Comparison of ENCODE assay signal across 9 mouse cellular contexts in the genomic region with DNA sequence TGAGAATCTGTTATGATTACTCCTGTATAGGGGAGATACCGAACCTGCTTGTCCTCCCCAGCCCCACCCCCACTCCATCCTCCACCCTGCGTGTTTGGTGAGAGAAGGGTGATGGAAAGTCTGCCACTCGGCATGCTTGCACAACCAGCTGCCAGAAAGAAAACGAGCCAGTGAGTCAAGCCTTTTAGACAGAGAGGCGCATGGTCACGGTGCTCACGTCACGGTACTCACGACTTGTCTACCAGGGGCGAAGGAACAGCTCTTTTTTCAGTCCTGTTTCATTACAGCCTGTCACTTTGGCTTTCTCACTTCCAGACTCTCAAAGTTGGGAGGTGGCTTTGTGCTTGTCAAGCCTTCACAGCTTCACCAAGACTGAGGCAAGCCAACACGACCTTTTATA. TPM values are rescaled to one million over a fixed set of nuclear protein-coding genes. Genes with fewer than 3 reads are reported as not detected.
DNase-seq lines count a peak whose midpoint lies in the region; ATAC-seq and TF ChIP-seq lines count a peak whose summit lies in the region.
"Had no signal": no experiment of that assay in that cellular context is flagged by ENCODE, and none has a peak within 500 bp of the region (broad histone marks: within the 10 kb centered on the region; RNA-seq: fewer than 3 reads in every experiment).

No protein-coding gene starts in this region.

- peak overlapping the region; percentile 41 for H3K4me2 ChIP-seq in hindbrain, embryonic 15.5 days
- H3K4me2 ChIP-seq in neural tube, embryonic 13.5 days: 0 out of 2 replicates have a peak overlapping the region, but pooled peaks have one; percentile 24

- peak overlapping the region; percentile 22; the same call in 1 of the 2 replicates for H3K27ac ChIP-seq in heart, embryonic 10.5 days
- no peak overlapping the region for H3K27ac ChIP-seq in hindbrain, embryonic 15.5 days (replicated peaks)
- H3K27ac ChIP-seq in liver, adult 2 months (replicated peaks; ENCODE audit: insufficient read depth, low read depth, low read length): peak overlapping the region; percentile 94
- H3K27ac ChIP-seq in neural tube, embryonic 13.5 days (replicated peaks): peak overlapping the region; percentile 61

- CTCF ChIA-PET in Patski (lab: Charles Lee): interaction anchor here (1.1 to 1.6 kb wide), 4 partner anchors 10 to 58 kb away, joined by 3 to 7 read pairs (median 3); no protein-coding TSS in a partner anchor

- H3K9me3 ChIP-seq in heart, embryonic 10.5 days: no peaks in the 10 kb centered on the region
- H3K9me3 ChIP-seq in hindbrain, embryonic 15.5 days: no peaks in the 10 kb centered on the region
- no peaks in the 10 kb centered on the region for H3K9me3 ChIP-seq in neural tube, embryonic 13.5 days
- H3K9me3 ChIP-seq: G1E had no signal

- no peaks in the 10 kb centered on the region for H3K36me3 ChIP-seq in heart, embryonic 10.5 days
- H3K36me3 ChIP-seq in hindbrain, embryonic 15.5 days: no peaks in the 10 kb centered on the region
- H3K36me3 ChIP-seq in liver, adult 2 months (ENCODE audit: control insufficient read depth, insufficient read depth, low read length): no peaks in the 10 kb centered on the region
- H3K36me3 ChIP-seq in neural tube, embryonic 13.5 days: no peaks in the 10 kb centered on the region
- H3K36me3 ChIP-seq: G1E had no signal

- H3K79me2 ChIP-seq in liver, adult 2 months (ENCODE audit: control insufficient read depth, insufficient read depth, low read length): no peaks in the 10 kb centered on the region

- 0 out of 2 replicates have a peak, but pooled peaks have one; percentile 15 for TF ChIP-seq POLR2A in liver, adult 2 months (IDR thresholded peaks at IDR 0.05; ENCODE audit: extremely low read depth, insufficient read depth, low read length)

- no peak for TF ChIP-seq CTCF in Patski (IDR thresholded peaks at IDR 0.05)
- no peak for TF ChIP-seq CTCF in liver, adult 2 months (IDR thresholded peaks at IDR 0.05; ENCODE audit: low read depth, low read length)

- POLR2A ChIA-PET in Patski (lab: Charles Lee): interaction anchor here (0.6 to 1.2 kb wide), 2 partner anchors 45 to 757 kb away, joined by 3 read pairs; no protein-coding TSS in a partner anchor

- peaks cover 11% of the 10 kb centered on the region for H3K4me1 ChIP-seq in heart, embryonic 10.5 days
- H3K4me1 ChIP-seq in hindbrain, embryonic 15.5 days (replicated peaks): no peaks in the 10 kb centered on the region
- no peaks in the 10 kb centered on the region for H3K4me1 ChIP-seq in liver, adult 2 months (ENCODE audit: control insufficient read depth, insufficient read depth, low read length)
- peaks cover 9% of the 10 kb centered on the region; the same call in 1 of the 2 replicates for H3K4me1 ChIP-seq in neural tube, embryonic 13.5 days (replicated peaks)

- H3K27me3 ChIP-seq in heart, embryonic 10.5 days (ENCODE audit: insufficient read depth, poor library complexity, severe bottlenecking): no peaks in the 10 kb centered on the region
- no peaks in the 10 kb centered on the region for H3K27me3 ChIP-seq in Patski
- no peaks in the 10 kb centered on the region for H3K27me3 ChIP-seq in hindbrain, embryonic 15.5 days
- H3K27me3 ChIP-seq in liver, adult 2 months (ENCODE audit: control insufficient read depth, insufficient read depth, low read length): no peaks in the 10 kb centered on the region
- no peaks in the 10 kb centered on the region for H3K27me3 ChIP-seq in neural tube, embryonic 13.5 days

- peak overlapping the region; percentile 35 for H3K4me3 ChIP-seq in heart, embryonic 10.5 days
- H3K4me3 ChIP-seq in hindbrain, embryonic 15.5 days: 0 out of 2 replicates have a peak overlapping the region, but pooled peaks have one; percentile 11
- peak overlapping the region; percentile 43 for H3K4me3 ChIP-seq in liver, adult 2 months (ENCODE audit: insufficient read depth, low read depth, low read length)
- H3K4me3 ChIP-seq in neural tube, embryonic 13.5 days: no peak overlapping the region

- 33% methylated on average over 11 of the region's 11 CpGs for WGBS in heart, embryonic 10.5 days
- 25% methylated on average over 11 of the region's 11 CpGs for WGBS in hindbrain, embryonic 15.5 days
- 19% methylated on average over 11 of the region's 11 CpGs for WGBS in liver, adult 2 months
- 42% methylated on average over 11 of the region's 11 CpGs for WGBS in neural tube, embryonic 13.5 days

- DNase-seq in heart, embryonic 10.5 days (ENCODE audit: low spot score): no peak
- no peak for DNase-seq in heart, postnatal 36 days
- peak; percentile 57 for DNase-seq in Patski (ENCODE audit: low read depth, low spot score)
- DNase-seq in liver, adult 2 months (ENCODE audit: extremely low read depth, low read depth, low spot score): peak; percentile 76

- peak; percentile 70 for ATAC-seq in Patski
- peak; percentile 61; the same call in 1 of the 2 replicates for ATAC-seq in hindbrain, embryonic 15.5 days (ENCODE audit: low FRiP score, low read depth)
- ATAC-seq in neural tube, embryonic 13.5 days (ENCODE audit: low read depth): no peak
- ATAC-seq in CD4-positive, CD25-positive, alpha-beta regulatory T cell, adult 4 months: no peak
- ATAC-seq in inflammation-experienced regulatory T-cells, adult 6 months: no peak

- H3K9ac ChIP-seq in hindbrain, embryonic 15.5 days: no peak overlapping the region
- H3K9ac ChIP-seq in liver, adult 2 months (ENCODE audit: low read depth, low read length): peak overlapping the region; percentile 29
- no peak overlapping the region for H3K9ac ChIP-seq in neural tube, embryonic 13.5 days

- in situ Hi-C loops in Patski (cut with MboI; ENCODE audit: low pct_unique_long_range_greater_than_20kb): loop anchor here (25.0 kb wide), 1 partner anchor 845 kb away; no protein-coding TSS in a partner anchor

- intact Hi-C loops in heart, postnatal 36 days (cut with DNase I): no loop called here

RNA-seq across cellular contexts. Expression of a gene that starts 7.2 kb away (rescaled TPM):
- 32.1 and 32.5 TPM in 2 replicates for polyA plus RNA-seq in heart, embryonic 10.5 days (2016; fragmentation: Nextera tagmentation; extraction: Ambion mirVana)
- total RNA-seq in heart, postnatal 36 days (2021): 10 to 100 TPM; 19.6 to 23.7 TPM
- 55.5 TPM for polyA plus RNA-seq in Patski (2021)
- polyA plus RNA-seq in hindbrain, embryonic 15.5 days (2015; fragmentation: Nextera tagmentation; extraction: Ambion mirVana): 23.0 and 23.9 TPM in 2 replicates
- total RNA-seq in liver, adult 2 months (2014; rRNA removed): 20.1 and 23.0 TPM in 2 replicates
- polyA plus RNA-seq in liver, adult 2 months (2012; rRNA removed): 5.4 and 6.7 TPM in 2 replicates
- polyA plus RNA-seq in neural tube, embryonic 13.5 days (2015; fragmentation: Nextera tagmentation; extraction: Ambion mirVana): 39.3 and 39.5 TPM in 2 replicates
- polyA plus RNA-seq in CD4-positive, CD25-positive, alpha-beta regulatory T cell, adult 4 months (2017; shearing (Covaris generic)): under 1 TPM in 1 of 2 experiments, not detected in 1; 0.28 TPM
- 1 to 10 TPM in 1 of 3 experiments, under 1 TPM in 2; 0.13 to 1.6 (median 0.42) TPM for polyA plus RNA-seq in inflammation-experienced regulatory T-cells, adult 6 months (2017; shearing (Covaris generic))
- polyA plus RNA-seq: G1E had no signal

Comparison
In these comparisons a context has a peak if more than half of its experiments do, and no peak if none do; other contexts are left out.
1. DNase-seq: peak in Patski (single experiment) and liver, adult 2 months (single experiment); none in heart, embryonic 10.5 days (single experiment) and heart, postnatal 36 days (0 of 2).
2. ATAC-seq: peak in Patski (single experiment) and hindbrain, embryonic 15.5 days (single experiment); none in neural tube, embryonic 13.5 days (single experiment), CD4-positive, CD25-positive, alpha-beta regulatory T cell, adult 4 months (single experiment) and inflammation-experienced regulatory T-cells, adult 6 months (single experiment).